Mouse (Mus musculus) midbrain, postnatal 0 days (tissue): ENCODE data around the gene Tnni3k. TPM values are rescaled to one million over a fixed set of nuclear protein-coding genes. Genes with fewer than 3 reads are reported as not detected.

ENCODE experiments used
- ATAC-seq: fragments of 200-750 bp; cut with Nextera tagmentation; 2 replicates; pipeline ENCODE4 v1.8.0; 2017; ENCODE audit warnings: moderate number of reproducible peaks, mild to moderate bottlenecking, moderate TSS enrichment, moderate library complexity; ENCODE audit not compliant: low FRiP score
- DNase-seq: peaks from one replicate; pipeline ENCODE4 v3.0.0-alpha.2; 2015; ENCODE audit warnings: low spot score
- H3K27ac ChIP-seq: fragments of 300-500 bp; sonication (generic); 2 replicates; pipeline ENCODE4 v1.5.1; 2014; ENCODE audit warnings: low read depth, mild to moderate bottlenecking, low read length, mixed read lengths
- H3K27me3 ChIP-seq: fragments of 300-500 bp; sonication (generic); 2 replicates; pipeline ENCODE4 v1.6.1; 2014; ENCODE audit warnings: low read length, control low read depth, mixed read lengths; ENCODE audit not compliant: insufficient read depth
- H3K36me3 ChIP-seq: fragments of 300-500 bp; sonication (generic); 2 replicates; pipeline ENCODE4 v1.6.1; 2014; ENCODE audit warnings: low read length, control low read depth, mixed read lengths; ENCODE audit not compliant: insufficient read depth
- H3K4me1 ChIP-seq: fragments of 300-500 bp; sonication (generic); 2 replicates; pipeline ENCODE4 v1.6.1; 2014; ENCODE audit warnings: mild to moderate bottlenecking, control low read depth, antibody characterized with exemption, low read length, mixed read lengths; ENCODE audit not compliant: insufficient read depth
- H3K4me2 ChIP-seq: fragments of 300-500 bp; sonication (generic); 2 replicates; pipeline ENCODE4 v1.6.1; 2014; ENCODE audit warnings: low read depth, mild to moderate bottlenecking, low read length, mixed read lengths; ENCODE audit not compliant: poor library complexity, severe bottlenecking
- H3K4me3 ChIP-seq: fragments of 300-500 bp; sonication (generic); 2 replicates; pipeline ENCODE4 v1.5.1; 2014; ENCODE audit warnings: low read depth, mild to moderate bottlenecking, low read length, moderate library complexity
- H3K9ac ChIP-seq: fragments of 300-500 bp; sonication (generic); replicated peaks from 2 replicates; pipeline ENCODE4 v1.6.1; 2014; ENCODE audit warnings: mild to moderate bottlenecking, low read length, moderate library complexity, mixed read lengths; ENCODE audit not compliant: poor library complexity, severe bottlenecking
- H3K9me3 ChIP-seq: fragments of 300-500 bp; sonication (generic); 2 replicates; pipeline ENCODE4 v1.6.1; 2016; ENCODE audit warnings: low read length, control low read depth
- CTCF ChIP-seq: IDR thresholded peaks from 2 replicates; pipeline ENCODE4 v1.5.1; 2016; ENCODE audit warnings: antibody characterized with exemption, mild to moderate bottlenecking
- WGBS: fragments of 180-500 bp; shearing (Covaris S2); extraction: QIAGEN DNeasy Blood & Tissue Kit; methylation state at CpG from one replicate; pipeline ENCODE4 v1.1.7; 2014; 5-methylcytosine and 5-hydroxymethylcytosine counted together
- polyA plus RNA-seq: library from polyadenylated mRNA; unstranded; fragments of >200 nt; fragmentation: Nextera tagmentation; extraction: Ambion mirVana; gene quantifications from 2 replicates; pipeline ENCODE4 v1.2.1, GENCODE M21; 2015
- total RNA-seq: library from RNA; depleted of rRNA; stranded (reverse); fragments of >200 nt; gene quantifications from 2 replicates; pipeline ENCODE4 v1.2.3, GENCODE M21; 2014; rRNA removed

Gene Tnni3k
- total and polyA plus RNA-seq, 2 experiments from 2014 or later = not detected

GRCm38 (mm10) chr3:154758089-154758488 is 297.1 kb downstream of the Tnni3k start:
- 52% methylated on average over 3 of the region's 3 CpGs for WGBS
- Histone ChIP-seq H3K36me3 (no peaks in the 10 kb centered on the region), H3K9me3 (no peaks in the 10 kb centered on the region), H3K4me1 (no peaks in the 10 kb centered on the region), H3K27ac (no peak overlapping the region), H3K27me3 (no peaks in the 10 kb centered on the region), H3K9ac (no peak overlapping the region), H3K4me2 (no peak overlapping the region), H3K4me3 (no peak overlapping the region)
- ATAC-seq (no peak), DNase-seq (no peak)
- TF ChIP-seq CTCF = no peak

GRCm38 (mm10) chr3:154755225-154755624 is 300.0 kb downstream of the Tnni3k start:
- no peak for DNase-seq
- H3K4me1 ChIP-seq = no peaks in the 10 kb centered on the region
- no peak overlapping the region for H3K9ac ChIP-seq
- WGBS = 96% methylated on average over 3 of the region's 3 CpGs
- TF ChIP-seq CTCF = no peak
- H3K4me3 ChIP-seq = no peak overlapping the region
- no peaks in the 10 kb centered on the region for H3K9me3 ChIP-seq
- no peak overlapping the region for H3K4me2 ChIP-seq
- H3K27ac ChIP-seq = no peak overlapping the region
- H3K36me3 ChIP-seq = no peaks in the 10 kb centered on the region
- ATAC-seq = no peak
- no peaks in the 10 kb centered on the region for H3K27me3 ChIP-seq

- Histone ChIP-seq H3K4me3 (no peak overlapping the region), H3K9me3 (no peaks in the 10 kb centered on the region), H3K27ac (no peak overlapping the region), H3K36me3 (no peaks in the 10 kb centered on the region), H3K27me3 (no peaks in the 10 kb centered on the region), H3K4me1 (no peaks in the 10 kb centered on the region), H3K4me2 (no peak overlapping the region), H3K9ac (no peak overlapping the region)
- no peak for TF ChIP-seq CTCF
- DNase-seq = no peak
- WGBS = 45% methylated on average over 3 of the region's 3 CpGs
- ATAC-seq = no peak
Observed at GRCm38 (mm10) chr3:154754505-154754904, 300.7 kb downstream of the Tnni3k start.

GRCm38 (mm10) chr3:154744317-154744716 is 310.9 kb downstream of the Tnni3k start:
- TF ChIP-seq CTCF = no peak
- H3K36me3 ChIP-seq = no peaks in the 10 kb centered on the region
- no peak overlapping the region for H3K4me3 ChIP-seq
- DNase-seq = no peak
- H3K9ac ChIP-seq = no peak overlapping the region
- no peaks in the 10 kb centered on the region for H3K4me1 ChIP-seq
- ATAC-seq = no peak
- no peak overlapping the region for H3K4me2 ChIP-seq
- no peak overlapping the region for H3K27ac ChIP-seq
- WGBS = 97% methylated on average over 2 of the region's 2 CpGs
- no peaks in the 10 kb centered on the region for H3K9me3 ChIP-seq
- no peaks in the 10 kb centered on the region for H3K27me3 ChIP-seq

GRCm38 (mm10) chr3:154742927-154743326 is 312.3 kb downstream of the Tnni3k start:
- no peak overlapping the region for H3K4me2 ChIP-seq
- H3K4me1 ChIP-seq = no peaks in the 10 kb centered on the region
- H3K27me3 ChIP-seq = no peaks in the 10 kb centered on the region
- 45% methylated on average over 5 of the region's 5 CpGs for WGBS
- no peaks in the 10 kb centered on the region for H3K36me3 ChIP-seq
- no peak overlapping the region for H3K4me3 ChIP-seq
- no peaks in the 10 kb centered on the region for H3K9me3 ChIP-seq
- TF ChIP-seq CTCF = no peak
- DNase-seq (no peak), ATAC-seq (no peak)
- no peak overlapping the region for H3K9ac ChIP-seq
- H3K27ac ChIP-seq = no peak overlapping the region

- H3K4me3 ChIP-seq = no peak overlapping the region
- no peak overlapping the region for H3K27ac ChIP-seq
- H3K4me1 ChIP-seq = no peaks in the 10 kb centered on the region
- WGBS = 65% methylated on average over 5 of the region's 5 CpGs
- no peak for TF ChIP-seq CTCF
- no peak overlapping the region for H3K9ac ChIP-seq
- H3K36me3 ChIP-seq = no peaks in the 10 kb centered on the region
- no peaks in the 10 kb centered on the region for H3K27me3 ChIP-seq
- DNase-seq (no peak), ATAC-seq (no peak)
- no peak overlapping the region for H3K4me2 ChIP-seq
- no peaks in the 10 kb centered on the region for H3K9me3 ChIP-seq
Observed at GRCm38 (mm10) chr3:154741496-154741895, 313.7 kb downstream of the Tnni3k start.

Other genes with a start within 250 kb of the Tnni3k start
- 21.2 and 28.7 TPM in 2 replicates for gene Fpgt, start 38.0 kb upstream of the Tnni3k start, total RNA-seq
- 14.0 and 16.6 TPM in 2 replicates for gene Fpgt, start 38.0 kb upstream of the Tnni3k start, polyA plus RNA-seq
- 0.42 and 2.1 TPM in 2 replicates for gene Lrriq3, start 38.0 kb upstream of the Tnni3k start, total RNA-seq
- 0.92 and 1.0 TPM in 2 replicates for gene Lrriq3, start 38.0 kb upstream of the Tnni3k start, polyA plus RNA-seq